Mouse (Mus musculus): ENCODE data around the gene Rab3gap1.
"Not testable (repeated sequence)": the region's sequence is repeated elsewhere in the genome, so short reads cannot be mapped to it uniquely, and the experiment has no call there.

Rab3gap1 gene

GRCm38 (mm10) chr1:127933405-127933804 is 64.8 kb downstream of the Rab3gap1 start:
- no peak for DNase-seq (ENCODE audit: low spot score)

- DNase-seq (ENCODE audit: low spot score), result no peak
Measured at GRCm38 (mm10) chr1:127934322-127934721, 65.7 kb downstream of the Rab3gap1 start.

DNA sequence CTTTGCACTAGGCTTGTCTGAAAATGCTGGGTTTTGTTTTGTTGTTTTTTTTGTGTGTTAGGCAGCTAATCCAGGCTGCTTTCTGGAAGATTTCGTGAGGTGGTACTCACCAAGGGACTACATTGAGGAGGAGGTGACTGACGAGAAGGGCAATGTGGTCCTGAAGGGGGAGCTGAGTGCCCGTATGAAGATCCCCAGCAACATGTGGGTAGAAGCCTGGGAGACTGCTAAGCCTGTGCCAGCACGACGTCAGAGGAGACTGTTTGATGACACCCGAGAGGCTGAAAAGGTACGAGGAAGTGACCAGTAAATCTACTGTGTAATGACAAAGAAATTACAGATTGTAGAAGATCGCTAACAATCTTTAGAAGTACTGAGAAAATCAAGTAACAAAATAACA is 68.7 kb downstream of the Rab3gap1 start:
- DNase-seq (ENCODE audit: low spot score), result no peak

DNA sequence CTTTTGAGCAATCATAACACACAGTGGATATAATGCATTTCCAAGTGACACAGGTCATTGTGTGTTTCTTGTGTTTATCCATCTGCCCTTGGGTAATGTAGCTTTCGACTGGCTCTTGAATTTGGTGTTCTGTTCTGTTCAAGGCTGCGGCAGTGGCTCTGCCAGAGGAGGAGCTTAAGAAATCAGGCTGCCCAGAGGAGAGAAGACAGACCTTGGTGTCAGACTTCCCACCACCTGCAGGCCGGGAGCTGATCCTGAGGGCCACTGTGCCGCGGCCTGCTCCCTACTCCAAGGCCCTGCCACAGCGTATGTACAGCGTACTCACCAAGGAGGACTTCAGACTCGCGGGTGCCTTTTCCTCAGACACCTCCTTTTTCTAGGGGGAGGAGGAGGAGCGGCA is 73.7 kb downstream of the Rab3gap1 start:
- DNase-seq (ENCODE audit: low spot score), result no peak

DNA sequence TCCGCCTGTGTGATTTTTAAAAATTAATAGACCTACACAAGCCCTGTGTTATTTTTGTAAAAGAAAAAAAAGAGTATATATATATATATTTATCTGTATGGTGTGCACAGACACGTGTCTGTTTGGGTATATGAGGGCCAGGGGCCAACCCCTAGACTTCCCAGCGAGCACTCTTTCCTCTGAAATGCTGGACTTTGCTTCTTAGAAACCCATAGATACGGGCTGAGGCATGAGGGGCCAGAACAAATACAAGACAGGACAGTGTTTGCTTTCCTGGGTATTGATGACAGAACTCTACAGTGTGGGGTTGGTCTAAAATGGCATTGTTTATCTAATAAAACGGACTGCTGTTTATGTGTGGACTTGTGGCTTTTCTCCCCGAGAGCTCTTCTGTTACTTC is 74.9 kb downstream of the Rab3gap1 start:
- no peak for DNase-seq (ENCODE audit: low spot score)

DNA sequence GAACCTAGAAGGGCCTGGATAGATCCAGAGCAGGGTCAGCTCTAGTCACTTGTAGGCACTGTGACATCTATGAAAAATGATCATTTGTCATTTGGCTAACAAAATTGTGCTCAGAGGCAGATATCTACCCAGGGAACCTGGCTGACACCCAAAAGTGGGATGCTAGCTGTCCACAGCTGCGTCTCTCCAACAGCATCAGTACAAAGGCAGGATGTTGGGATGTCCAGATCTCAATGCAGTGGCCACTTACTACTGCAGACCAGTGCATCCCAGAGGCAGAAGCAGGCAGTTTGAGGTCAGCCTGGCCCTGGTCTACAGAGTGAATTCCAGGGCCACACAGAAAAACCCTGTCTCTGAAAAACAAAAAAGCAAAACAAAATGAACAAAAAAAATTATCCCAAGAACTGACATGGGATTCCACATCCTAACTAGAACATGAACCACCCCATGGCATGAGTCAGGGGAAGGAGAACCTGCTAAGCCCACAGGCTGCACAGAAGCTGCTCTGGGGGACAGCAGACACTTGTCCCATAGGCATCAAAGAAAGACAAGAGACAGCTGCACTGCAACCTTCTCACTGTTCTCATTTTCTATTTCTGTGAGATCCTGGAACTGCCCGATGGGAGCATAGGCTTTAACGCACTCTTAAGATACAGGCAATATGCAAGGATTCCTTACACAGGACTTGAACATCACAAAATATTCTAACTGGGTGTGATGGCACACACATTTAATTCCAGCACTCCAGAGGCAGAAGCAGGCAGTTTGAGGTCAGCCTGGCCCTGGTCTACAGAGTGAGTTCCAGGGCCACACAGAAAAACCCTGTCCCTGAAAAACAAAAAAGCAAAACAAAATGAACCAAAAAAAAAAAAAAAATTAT is 77.4 kb downstream of the Rab3gap1 start:
- no peak for DNase-seq (ENCODE audit: low spot score)

DNA sequence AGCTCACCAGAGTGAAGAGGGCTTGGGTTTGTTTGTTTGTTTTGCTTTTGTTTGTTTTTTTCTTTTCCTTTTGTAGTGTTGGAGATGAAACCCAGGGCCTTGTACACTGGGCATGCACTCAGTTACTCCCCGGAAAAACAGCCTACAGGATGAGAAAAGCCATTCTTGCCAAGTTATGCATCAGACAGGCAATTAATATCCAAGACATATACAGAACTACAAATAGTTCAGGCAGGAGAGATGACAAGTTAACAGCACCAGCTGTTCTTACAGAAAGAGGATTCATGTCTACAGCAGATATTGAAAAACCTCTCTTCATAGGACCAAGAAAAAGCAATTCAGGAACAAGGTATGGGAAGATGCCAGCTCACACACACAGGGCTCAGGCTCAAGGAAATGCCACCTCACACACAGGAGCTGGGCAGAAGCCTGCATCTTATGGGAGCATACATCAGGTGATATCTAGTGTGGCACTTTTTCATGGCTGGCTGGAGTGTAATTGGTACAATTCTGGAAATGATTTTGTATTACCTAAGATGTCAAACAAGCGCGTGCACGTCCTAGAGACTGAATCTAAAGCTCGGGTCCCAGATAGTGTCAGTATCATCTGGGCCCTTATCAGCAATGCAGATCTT is 78.2 kb downstream of the Rab3gap1 start:
- DNase-seq (ENCODE audit: low spot score), result no peak

- DNase-seq (ENCODE audit: low spot score), result no peak
Measured at GRCm38 (mm10) chr1:127948748-127949147, 80.2 kb downstream of the Rab3gap1 start.

DNA sequence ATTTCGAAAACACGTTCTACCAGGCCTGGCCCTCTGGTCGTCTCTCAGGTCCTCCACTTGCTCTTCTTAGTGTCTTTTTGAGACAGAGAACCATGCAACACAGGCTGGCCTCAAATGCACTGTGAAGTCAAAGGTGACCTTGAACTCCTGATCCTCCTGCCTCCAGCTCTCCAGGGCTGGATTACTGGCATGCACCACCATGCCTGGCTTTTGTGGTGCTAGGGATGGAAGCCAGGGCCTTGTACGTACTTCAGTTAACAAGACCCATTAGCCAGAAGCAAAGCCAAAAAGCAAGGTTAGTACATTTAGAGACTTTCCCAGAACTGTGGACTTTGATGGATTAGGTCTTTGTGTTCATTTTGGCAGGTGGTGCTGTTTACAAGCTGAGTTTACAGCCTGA is 83.7 kb downstream of the Rab3gap1 start:
- DNase-seq (ENCODE audit: low spot score), result no peak

GRCm38 (mm10) chr1:127954198-127954597 is 85.6 kb downstream of the Rab3gap1 start:
- not testable (repeated sequence) for DNase-seq (ENCODE audit: low spot score)

DNA sequence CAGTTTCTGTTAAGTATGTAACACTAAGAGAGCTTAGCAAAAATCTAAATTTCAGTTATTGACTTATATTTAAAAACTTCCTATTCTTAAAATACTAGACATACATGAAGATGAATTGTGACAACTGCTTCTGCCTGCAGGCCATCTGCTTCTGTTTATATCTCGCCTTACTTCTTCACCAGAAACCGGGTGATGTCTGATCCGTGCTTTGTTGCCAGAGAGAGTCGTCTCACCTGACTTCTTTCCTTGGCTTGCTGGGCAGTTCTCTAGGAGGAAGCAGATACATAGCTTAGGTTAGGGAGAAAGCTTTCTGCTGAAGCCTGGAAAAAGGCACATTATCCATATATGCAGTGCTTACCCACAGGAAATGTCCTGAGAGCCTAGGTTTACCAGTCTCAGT is 86.2 kb downstream of the Rab3gap1 start:
- no peak for DNase-seq (ENCODE audit: low spot score)

GRCm38 (mm10) chr1:127956524-127956923 is 88.0 kb downstream of the Rab3gap1 start:
- DNase-seq (ENCODE audit: low spot score), result no peak

DNA sequence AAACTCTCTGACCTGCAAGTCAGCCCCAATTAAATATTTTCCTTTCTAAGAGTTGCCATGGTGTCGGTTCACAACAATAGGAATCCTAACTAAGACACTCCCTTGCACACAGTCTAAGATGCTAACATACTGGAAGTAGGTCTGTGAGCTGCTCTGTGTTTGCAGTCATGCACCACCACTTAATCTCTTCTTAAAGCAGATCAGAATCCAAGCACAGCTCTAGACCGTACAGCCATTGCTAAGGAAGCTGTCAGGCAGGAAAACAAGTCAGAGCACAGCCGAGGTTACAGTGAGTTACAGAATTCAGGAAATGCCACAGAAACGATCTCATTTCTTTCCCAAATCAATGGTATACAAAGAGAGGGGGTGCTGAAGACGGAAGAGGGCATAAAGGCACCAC is 90.2 kb downstream of the Rab3gap1 start:
- DNase-seq (ENCODE audit: low spot score), result no peak

DNA sequence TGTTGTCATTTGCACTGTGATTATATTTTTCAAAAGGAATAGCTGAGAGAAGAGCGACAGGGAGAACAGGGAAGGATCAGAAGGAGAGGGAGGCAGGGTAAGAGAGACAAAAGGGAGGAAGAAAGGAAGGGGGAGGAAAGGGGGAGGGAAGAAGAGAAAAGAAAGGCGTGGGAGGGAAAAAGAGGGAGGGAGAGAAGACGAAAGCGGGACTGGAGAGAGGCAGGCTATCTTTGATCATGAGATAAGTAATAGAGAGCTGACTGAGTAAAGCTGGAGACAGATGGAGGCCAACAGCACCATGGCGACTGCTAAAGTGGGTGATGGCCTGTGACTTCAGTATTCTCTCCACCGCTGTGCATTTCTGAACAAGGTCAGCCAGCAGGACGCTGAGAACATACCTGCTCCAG is 90.7 kb downstream of the Rab3gap1 start:
- DNase-seq (ENCODE audit: low spot score), result no peak

DNA sequence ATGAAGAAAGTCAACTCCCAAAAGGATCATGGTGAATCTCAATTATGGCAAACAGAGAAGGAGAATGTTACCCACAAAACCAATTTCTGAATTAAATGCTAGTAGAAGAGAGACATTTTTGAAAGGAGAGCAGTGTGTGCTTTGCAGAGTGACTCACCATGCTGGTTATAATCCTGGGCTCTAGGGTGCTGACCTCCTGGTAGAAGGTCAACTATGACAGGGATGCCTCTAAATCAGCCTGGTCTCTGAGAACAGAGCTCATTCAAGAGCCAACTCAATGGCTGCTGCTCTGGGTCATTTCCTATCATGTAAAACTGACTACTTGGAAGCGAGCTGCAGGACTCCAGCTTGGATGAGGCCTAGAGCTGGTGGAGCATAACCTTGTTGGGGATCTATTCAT is 92.6 kb downstream of the Rab3gap1 start:
- no peak for DNase-seq (ENCODE audit: low spot score)

DNA sequence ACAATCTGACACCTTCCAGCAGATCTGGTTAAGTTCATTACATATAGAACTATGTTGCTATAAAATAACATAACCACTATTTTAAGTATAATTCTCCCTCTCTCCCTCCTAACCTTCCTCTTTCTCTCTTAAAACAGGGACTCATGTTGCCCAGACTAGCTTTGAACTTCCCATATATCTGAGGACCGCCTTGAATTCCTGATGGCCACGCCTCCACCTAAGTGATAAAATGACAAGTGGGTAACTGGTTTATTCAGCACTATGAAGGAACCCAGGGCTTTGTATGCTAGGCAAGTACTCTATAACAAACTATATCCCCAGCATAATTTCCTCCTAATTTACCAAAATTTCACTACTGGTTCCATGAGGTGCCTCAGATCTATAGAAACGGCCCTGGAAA is 94.8 kb downstream of the Rab3gap1 start:
- no peak for DNase-seq (ENCODE audit: low spot score)

- DNase-seq (ENCODE audit: low spot score), result no peak
Measured at GRCm38 (mm10) chr1:127970870-127971269, 102.3 kb downstream of the Rab3gap1 start.

GRCm38 (mm10) chr1:127974082-127974481 is 105.5 kb downstream of the Rab3gap1 start:
- DNase-seq (ENCODE audit: low spot score), result no peak

DNA sequence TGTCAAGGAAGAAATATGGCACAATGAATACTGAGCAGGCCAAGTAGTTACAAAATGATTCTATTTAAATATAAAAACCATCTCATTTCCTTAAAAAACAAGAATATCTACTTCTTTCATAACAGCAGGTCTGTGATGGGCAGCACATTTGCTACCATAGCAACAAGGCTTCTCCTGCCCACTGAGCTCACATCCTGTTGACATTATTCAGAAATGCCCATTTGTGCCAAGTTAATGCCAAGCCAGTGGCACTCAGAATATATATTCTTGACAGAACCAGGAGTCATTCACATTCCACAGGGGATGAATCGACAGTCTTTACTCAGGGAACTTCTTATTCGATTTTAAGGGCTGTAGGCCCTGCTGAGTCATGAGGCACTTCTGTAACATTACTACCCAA is 107.1 kb downstream of the Rab3gap1 start:
- DNase-seq (ENCODE audit: low spot score), result no peak

- no peak for DNase-seq (ENCODE audit: low spot score)
Measured at GRCm38 (mm10) chr1:127976106-127976505, 107.5 kb downstream of the Rab3gap1 start.

DNA sequence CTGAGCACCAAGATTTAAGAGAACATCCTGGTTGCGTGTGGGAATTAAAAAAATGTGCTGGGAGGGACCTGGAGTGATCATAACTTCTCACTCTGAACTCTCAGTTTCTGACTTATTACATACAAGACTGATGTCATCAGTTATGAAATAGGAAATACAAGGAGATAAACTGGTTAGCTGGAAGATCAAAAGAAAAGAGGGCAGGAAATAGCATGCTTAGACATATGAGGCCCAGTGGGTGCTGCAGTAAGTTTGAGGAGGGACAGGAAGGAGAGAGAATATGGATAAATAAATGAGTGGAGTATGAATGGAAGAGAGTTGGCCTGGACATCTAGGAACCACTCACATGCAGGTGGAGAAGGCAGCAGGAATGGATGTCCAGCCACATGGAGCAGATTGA is 109.6 kb downstream of the Rab3gap1 start:
- no peak for DNase-seq (ENCODE audit: low spot score)

DNA sequence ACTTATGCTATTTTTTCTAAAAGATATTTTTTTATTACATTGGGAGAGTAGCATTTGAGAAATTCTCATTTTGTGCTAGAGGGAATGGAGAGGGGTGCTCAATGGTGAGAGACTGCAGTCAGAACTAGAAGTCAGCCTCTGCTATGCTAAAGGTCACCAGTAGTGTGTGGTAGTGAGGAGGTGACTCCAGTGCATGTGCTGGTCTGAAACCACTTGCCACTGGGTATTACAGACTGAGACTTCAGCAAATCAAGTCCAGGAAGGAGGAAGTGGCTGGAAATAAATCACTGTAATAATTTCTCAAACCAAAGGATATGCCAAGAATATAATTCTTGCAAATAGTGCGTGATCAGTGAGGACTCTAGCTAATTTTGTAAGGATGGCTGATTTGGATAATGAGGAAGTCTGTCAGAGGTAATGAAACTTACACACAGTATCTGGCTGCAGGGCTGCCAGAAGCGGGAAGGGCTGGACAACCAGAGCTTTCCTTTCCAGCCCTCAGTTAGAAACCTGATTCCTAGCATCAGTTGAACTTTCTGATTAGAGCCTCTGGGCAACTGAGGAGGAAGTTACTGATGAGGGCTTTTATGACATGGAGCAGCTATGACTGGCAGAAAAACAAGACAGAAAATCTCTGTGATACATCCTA is 112.5 kb downstream of the Rab3gap1 start:
- no peak for DNase-seq (ENCODE audit: low spot score)

GRCm38 (mm10) chr1:127982268-127982667 is 113.7 kb downstream of the Rab3gap1 start:
- DNase-seq (ENCODE audit: low spot score), result no peak
